Mouse (Mus musculus): ENCODE results near the gene Notch3. TPM values are rescaled to one million over a fixed set of nuclear protein-coding genes. Genes with fewer than 3 reads are reported as not detected.

Notch3 gene
- polyA plus RNA-seq, 1 experiment from 2014 or later, result 18.7 TPM

- Histone ChIP-seq H3K9me3 (ENCODE audit: control insufficient read depth, low read length) (no peaks in the 10 kb centered on the region), H3K4me1 (ENCODE audit: control insufficient read depth, insufficient read depth, low read length) (peaks cover 24% of the 10 kb centered on the region), H3K9ac (ENCODE audit: low read depth, low read length) (peak overlapping the region; percentile 64), H3K36me3 (ENCODE audit: control insufficient read depth, insufficient read depth, low read length) (peaks cover 12% of the 10 kb centered on the region; the same call in 1 of the 2 replicates), H3K4me2 (ENCODE audit: low read depth, low read length) (peak overlapping the region; percentile 96), H3K4me3 (ENCODE audit: low read depth, low read length) (peak overlapping the region; percentile 49), H3K27ac (replicated peaks; ENCODE audit: low read depth, low read length) (peak overlapping the region; percentile 55), H3K27me3 (replicated peaks; ENCODE audit: control insufficient read depth, insufficient read depth, low read length) (no peaks in the 10 kb centered on the region)
- ATAC-seq (ENCODE audit: low read depth) (peak; percentile 68), DNase-seq (ENCODE audit: low spot score) (peak; percentile 82)
- WGBS, result 3% methylated on average over 43 of the region's 58 CpGs
Observed at GRCm38 (mm10) chr17:32162112-32162850, 4.4 kb downstream of the Notch3 start.

DNA sequence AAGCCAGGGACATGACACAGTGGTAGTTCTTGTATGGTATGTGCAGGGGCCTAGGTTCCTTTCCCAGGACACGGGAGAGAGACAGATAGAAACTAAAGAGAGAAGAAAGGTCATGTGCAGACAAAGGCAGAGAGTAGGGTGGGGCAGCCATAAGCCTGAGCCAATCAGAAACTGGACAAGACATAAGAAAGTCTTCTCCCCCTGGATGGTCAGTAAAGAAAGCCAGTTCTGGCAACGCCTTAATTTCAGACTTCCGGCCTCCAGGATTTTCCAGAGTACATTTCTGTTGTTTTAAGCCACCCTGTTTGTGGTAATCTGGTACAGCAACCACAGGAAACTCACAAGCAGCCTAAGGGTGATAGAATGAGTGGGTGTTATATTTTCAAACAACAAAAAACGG, 5.8 kb downstream of the Notch3 start:
- H3K27me3 ChIP-seq (replicated peaks; ENCODE audit: control insufficient read depth, insufficient read depth, low read length), result no peaks in the 10 kb centered on the region
- no peak for ATAC-seq (ENCODE audit: low read depth)
- no peak overlapping the region for H3K4me3 ChIP-seq (ENCODE audit: low read depth, low read length)
- H3K4me2 ChIP-seq (ENCODE audit: low read depth, low read length), result no peak overlapping the region
- peaks cover 19% of the 10 kb centered on the region for H3K36me3 ChIP-seq (ENCODE audit: control insufficient read depth, insufficient read depth, low read length)
- H3K9me3 ChIP-seq (ENCODE audit: control insufficient read depth, low read length), result no peaks in the 10 kb centered on the region
- no peak overlapping the region for H3K27ac ChIP-seq (replicated peaks; ENCODE audit: low read depth, low read length)
- no peak for DNase-seq (ENCODE audit: low spot score)
- peaks cover 24% of the 10 kb centered on the region for H3K4me1 ChIP-seq (ENCODE audit: control insufficient read depth, insufficient read depth, low read length)
- WGBS, result 72% methylated on average over 4 of the region's 4 CpGs
- no peak overlapping the region for H3K9ac ChIP-seq (ENCODE audit: low read depth, low read length)

- H3K4me3 ChIP-seq (ENCODE audit: low read depth, low read length), result no peak overlapping the region
- H3K36me3 ChIP-seq (ENCODE audit: control insufficient read depth, insufficient read depth, low read length), result peaks cover 39% of the 10 kb centered on the region
- DNase-seq (ENCODE audit: low spot score) (no peak), ATAC-seq (ENCODE audit: low read depth) (no peak)
- no peaks in the 10 kb centered on the region for H3K9me3 ChIP-seq (ENCODE audit: control insufficient read depth, low read length)
- H3K4me2 ChIP-seq (ENCODE audit: low read depth, low read length), result no peak overlapping the region
- WGBS, result 89% methylated on average over 13 of the region's 13 CpGs
- no peaks in the 10 kb centered on the region for H3K27me3 ChIP-seq (replicated peaks; ENCODE audit: control insufficient read depth, insufficient read depth, low read length)
- H3K9ac ChIP-seq (ENCODE audit: low read depth, low read length), result no peak overlapping the region; the same call in 1 of the 2 replicates
- no peak overlapping the region for H3K27ac ChIP-seq (replicated peaks; ENCODE audit: low read depth, low read length)
- peaks cover 16% of the 10 kb centered on the region for H3K4me1 ChIP-seq (ENCODE audit: control insufficient read depth, insufficient read depth, low read length)
Observed at GRCm38 (mm10) chr17:32158841-32159240, 7.8 kb downstream of the Notch3 start.

DNA sequence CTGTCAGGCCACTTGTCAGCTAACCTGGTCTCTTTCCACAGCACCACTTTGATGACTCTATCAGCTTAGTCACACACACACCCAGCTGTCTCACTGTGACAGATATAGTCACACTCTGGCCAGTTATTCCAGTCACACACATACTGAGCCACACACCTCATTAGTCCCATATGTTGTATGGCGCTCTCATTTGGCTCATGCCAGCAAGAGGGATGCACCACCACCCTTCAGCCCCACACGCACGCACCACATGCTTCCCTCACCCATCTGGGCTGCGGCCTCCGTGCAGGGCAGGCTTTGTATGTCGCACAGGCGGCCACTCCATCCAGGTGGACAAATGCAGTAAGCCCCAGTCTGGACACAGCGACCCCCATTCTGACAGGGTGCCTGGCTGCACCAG, 19.9 kb downstream of the Notch3 start:
- DNase-seq (ENCODE audit: low spot score) (no peak), ATAC-seq (ENCODE audit: low read depth) (no peak)
- Histone ChIP-seq H3K27ac (replicated peaks; ENCODE audit: low read depth, low read length) (no peak overlapping the region), H3K4me3 (ENCODE audit: low read depth, low read length) (no peak overlapping the region), H3K36me3 (ENCODE audit: control insufficient read depth, insufficient read depth, low read length) (peaks cover 92% of the 10 kb centered on the region), H3K4me2 (ENCODE audit: low read depth, low read length) (no peak overlapping the region), H3K9ac (ENCODE audit: low read depth, low read length) (no peak overlapping the region), H3K27me3 (replicated peaks; ENCODE audit: control insufficient read depth, insufficient read depth, low read length) (no peaks in the 10 kb centered on the region), H3K9me3 (ENCODE audit: control insufficient read depth, low read length) (no peaks in the 10 kb centered on the region), H3K4me1 (ENCODE audit: control insufficient read depth, insufficient read depth, low read length) (no peaks in the 10 kb centered on the region)
- WGBS, result 89% methylated on average over 8 of the region's 8 CpGs

DNA sequence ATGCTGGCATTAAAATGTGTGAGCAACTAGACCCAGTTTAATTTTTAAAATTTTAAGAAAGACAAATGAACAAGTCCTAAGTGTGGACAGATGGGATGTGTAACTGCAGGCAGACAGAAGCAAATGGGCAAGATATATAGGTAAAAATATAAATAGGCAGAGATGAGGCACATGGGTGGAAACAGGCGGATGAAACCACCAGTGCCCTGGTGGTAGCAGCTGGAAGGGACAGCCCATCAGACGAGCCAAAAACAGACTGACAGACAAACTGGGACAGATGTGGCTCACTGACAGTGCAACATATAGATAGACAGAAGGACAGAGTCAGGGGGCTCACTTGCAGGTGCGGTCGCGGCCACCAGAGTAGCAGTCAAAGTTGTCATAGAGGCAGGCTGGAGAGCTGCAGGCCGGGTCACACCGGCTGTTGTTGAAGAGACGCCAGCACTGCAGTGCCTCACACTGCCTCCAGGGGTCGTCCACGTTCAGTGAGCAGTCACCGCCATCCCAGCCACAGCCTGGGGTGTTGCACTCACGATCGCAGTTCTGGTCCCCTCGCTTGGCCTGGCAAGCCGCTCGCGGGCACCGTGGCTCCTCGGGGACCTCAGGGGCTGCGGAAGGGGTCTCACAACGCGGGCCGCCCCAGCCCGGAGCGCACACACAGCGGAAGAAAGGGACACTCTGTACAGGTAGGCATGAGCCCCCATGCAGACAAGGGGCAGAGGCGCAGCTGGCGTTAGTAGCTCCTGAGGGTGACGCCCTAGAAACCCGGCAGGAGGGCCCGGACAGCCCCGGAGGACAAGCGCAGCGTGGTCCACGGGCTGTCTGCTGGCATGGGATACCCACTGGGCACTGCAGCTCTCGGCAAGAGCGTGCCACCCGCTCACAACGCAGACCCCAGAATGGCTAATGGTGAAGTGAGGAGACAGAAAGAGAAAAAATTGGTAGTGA, 23.5 kb downstream of the Notch3 start:
- ATAC-seq (ENCODE audit: low read depth), result peak; percentile 85
- Histone ChIP-seq H3K9ac (ENCODE audit: low read depth, low read length) (peak overlapping the region; percentile 48; the same call in 1 of the 2 replicates), H3K36me3 (ENCODE audit: control insufficient read depth, insufficient read depth, low read length) (peaks cover 92% of the 10 kb centered on the region), H3K4me1 (ENCODE audit: control insufficient read depth, insufficient read depth, low read length) (no peaks in the 10 kb centered on the region), H3K27ac (replicated peaks; ENCODE audit: low read depth, low read length) (no peak overlapping the region), H3K9me3 (ENCODE audit: control insufficient read depth, low read length) (no peaks in the 10 kb centered on the region), H3K4me3 (ENCODE audit: low read depth, low read length) (peak overlapping the region; percentile 10; the same call in 1 of the 2 replicates), H3K4me2 (ENCODE audit: low read depth, low read length) (peak overlapping the region; percentile 44), H3K27me3 (replicated peaks; ENCODE audit: control insufficient read depth, insufficient read depth, low read length) (no peaks in the 10 kb centered on the region)
- 26% methylated on average over 36 of the region's 39 CpGs for WGBS
- DNase-seq (ENCODE audit: low spot score), result peak; percentile 74

DNA sequence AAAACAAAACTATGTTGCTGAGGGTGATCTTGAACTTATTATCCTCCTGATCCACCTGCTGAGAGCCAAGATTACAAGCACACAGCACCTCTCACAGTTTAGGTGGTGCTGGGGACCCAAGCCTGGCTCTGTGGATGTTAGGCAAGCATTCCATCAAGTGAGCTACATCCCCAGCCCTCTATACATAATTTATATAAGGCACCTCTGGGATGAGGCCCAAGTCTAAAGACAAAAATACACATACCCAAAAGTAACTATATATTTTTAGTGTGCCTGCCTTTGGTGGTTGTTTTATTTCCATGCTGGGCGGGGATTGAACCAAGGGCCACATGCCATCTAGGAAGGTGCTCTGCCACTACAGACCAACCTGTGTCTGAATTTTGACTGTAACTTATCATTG, 24.4 kb downstream of the Notch3 start:
- no peak for ATAC-seq (ENCODE audit: low read depth)
- no peak overlapping the region for H3K9ac ChIP-seq (ENCODE audit: low read depth, low read length)
- H3K4me3 ChIP-seq (ENCODE audit: low read depth, low read length), result no peak overlapping the region
- no peaks in the 10 kb centered on the region for H3K9me3 ChIP-seq (ENCODE audit: control insufficient read depth, low read length)
- DNase-seq (ENCODE audit: low spot score), result no peak
- H3K36me3 ChIP-seq (ENCODE audit: control insufficient read depth, insufficient read depth, low read length), result peaks cover 92% of the 10 kb centered on the region
- no peak overlapping the region for H3K4me2 ChIP-seq (ENCODE audit: low read depth, low read length)
- no peak overlapping the region for H3K27ac ChIP-seq (replicated peaks; ENCODE audit: low read depth, low read length)
- no peaks in the 10 kb centered on the region for H3K4me1 ChIP-seq (ENCODE audit: control insufficient read depth, insufficient read depth, low read length)
- 96% methylated on average over 1 of the region's 1 CpGs for WGBS
- H3K27me3 ChIP-seq (replicated peaks; ENCODE audit: control insufficient read depth, insufficient read depth, low read length), result no peaks in the 10 kb centered on the region

- Histone ChIP-seq H3K4me1 (ENCODE audit: control insufficient read depth, insufficient read depth, low read length) (no peaks in the 10 kb centered on the region), H3K4me2 (ENCODE audit: low read depth, low read length) (no peak overlapping the region), H3K27ac (replicated peaks; ENCODE audit: low read depth, low read length) (no peak overlapping the region), H3K4me3 (ENCODE audit: low read depth, low read length) (no peak overlapping the region), H3K9me3 (ENCODE audit: control insufficient read depth, low read length) (no peaks in the 10 kb centered on the region), H3K9ac (ENCODE audit: low read depth, low read length) (no peak overlapping the region), H3K27me3 (replicated peaks; ENCODE audit: control insufficient read depth, insufficient read depth, low read length) (no peaks in the 10 kb centered on the region), H3K36me3 (ENCODE audit: control insufficient read depth, insufficient read depth, low read length) (peaks cover 94% of the 10 kb centered on the region)
- DNase-seq (ENCODE audit: low spot score), result no peak
- no peak for ATAC-seq (ENCODE audit: low read depth)
- WGBS, result 90% methylated on average over 13 of the region's 16 CpGs
Observed at GRCm38 (mm10) chr17:32133375-32133774, 33.3 kb downstream of the Notch3 start.

DNA sequence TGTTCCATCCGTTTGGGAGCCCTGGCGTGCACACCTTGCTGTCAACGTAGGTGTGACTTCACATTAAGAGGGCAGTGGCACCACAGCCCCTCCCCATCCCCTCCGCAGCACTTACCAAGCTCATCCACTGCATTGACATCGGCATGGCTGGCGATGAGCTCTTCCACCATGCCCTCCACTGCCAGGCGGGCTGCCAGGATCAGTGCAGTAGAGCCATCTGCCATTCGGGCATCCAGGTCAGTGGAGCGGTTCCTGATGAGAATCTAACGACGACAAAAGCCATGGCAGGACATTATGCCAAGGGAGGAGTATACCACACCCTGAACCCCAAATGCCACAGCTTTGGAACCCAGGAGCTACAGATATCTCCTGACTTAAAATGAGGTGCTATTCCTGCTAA, 34.6 kb downstream of the Notch3 start:
- no peak for ATAC-seq (ENCODE audit: low read depth)
- Histone ChIP-seq H3K4me3 (ENCODE audit: low read depth, low read length) (no peak overlapping the region), H3K36me3 (ENCODE audit: control insufficient read depth, insufficient read depth, low read length) (peaks cover 91% of the 10 kb centered on the region), H3K9me3 (ENCODE audit: control insufficient read depth, low read length) (no peaks in the 10 kb centered on the region), H3K27me3 (replicated peaks; ENCODE audit: control insufficient read depth, insufficient read depth, low read length) (no peaks in the 10 kb centered on the region), H3K4me1 (ENCODE audit: control insufficient read depth, insufficient read depth, low read length) (no peaks in the 10 kb centered on the region), H3K27ac (replicated peaks; ENCODE audit: low read depth, low read length) (no peak overlapping the region), H3K9ac (ENCODE audit: low read depth, low read length) (no peak overlapping the region), H3K4me2 (ENCODE audit: low read depth, low read length) (no peak overlapping the region)
- 95% methylated on average over 11 of the region's 11 CpGs for WGBS
- no peak for DNase-seq (ENCODE audit: low spot score)

All from embryonic facial prominence, embryonic 14.5 days (tissue).